Mouse (Mus musculus) ES-Bruce4 (cell line): ENCODE measurements around the gene Ifit2. TPM values are rescaled to one million over a fixed set of nuclear protein-coding genes. Genes with fewer than 3 reads are reported as not detected.

Experiments
- H3K27ac ChIP-seq: 2 replicates; pipeline ENCODE4 v1.5.1; 2012; ENCODE audit warnings: low read length, inconsistent platforms; ENCODE audit not compliant: insufficient read depth
- H3K27me3 ChIP-seq: 2 replicates; pipeline ENCODE4 v1.6.1; 2012; ENCODE audit warnings: mild to moderate bottlenecking, low read length, inconsistent platforms; ENCODE audit not compliant: control insufficient read depth, poor library complexity, insufficient read depth, severe bottlenecking
- H3K36me3 ChIP-seq: 2 replicates; pipeline ENCODE4 v1.6.1; 2012; ENCODE audit warnings: inconsistent platforms, mild to moderate bottlenecking, low read length, moderate library complexity; ENCODE audit not compliant: control insufficient read depth, poor library complexity, insufficient read depth, severe bottlenecking
- H3K4me1 ChIP-seq: one replicate; pipeline ENCODE4 v1.8.1; 2011; ENCODE audit warnings: low read length; ENCODE audit not compliant: control insufficient read depth, insufficient read depth
- H3K4me3 ChIP-seq: 2 replicates; pipeline ENCODE4 v1.5.1; 2011; ENCODE audit warnings: low read depth, mild to moderate bottlenecking, low read length
- H3K9ac ChIP-seq: 2 replicates; pipeline ENCODE4 v1.6.1; 2012; ENCODE audit warnings: low read depth, mild to moderate bottlenecking, inconsistent platforms; ENCODE audit not compliant: poor library complexity, severe bottlenecking
- H3K9me3 ChIP-seq: replicated peaks from 2 replicates; pipeline ENCODE4 v1.6.1; 2012; ENCODE audit warnings: mild to moderate bottlenecking, low read length, inconsistent platforms; ENCODE audit not compliant: control insufficient read depth, poor library complexity, insufficient read depth, severe bottlenecking
- CTCF ChIP-seq: IDR thresholded peaks from one replicate; pipeline ENCODE4 v1.8.1; 2011; ENCODE audit warnings: low read depth, low read length
- EP300 ChIP-seq: IDR thresholded peaks from 2 replicates; pipeline ENCODE4 v1.6.1; 2011; ENCODE audit warnings: low read depth, low read length; ENCODE audit not compliant: insufficient read depth
- POLR2A ChIP-seq: IDR thresholded peaks from one replicate; pipeline ENCODE4 v1.8.1; 2011; ENCODE audit warnings: low read length; ENCODE audit not compliant: insufficient read depth
- polyA plus RNA-seq: library from polyadenylated mRNA; stranded (reverse); fragments of >200 nt; gene quantifications from 2 replicates; pipeline ENCODE4 v1.2.4, GENCODE M21; 2011; ENCODE audit warnings: low read depth; ENCODE audit not compliant: missing spikeins, insufficient read depth, insufficient read length

Gene Ifit2
- polyA plus RNA-seq, 1 experiment = 1.9 TPM

DNA sequence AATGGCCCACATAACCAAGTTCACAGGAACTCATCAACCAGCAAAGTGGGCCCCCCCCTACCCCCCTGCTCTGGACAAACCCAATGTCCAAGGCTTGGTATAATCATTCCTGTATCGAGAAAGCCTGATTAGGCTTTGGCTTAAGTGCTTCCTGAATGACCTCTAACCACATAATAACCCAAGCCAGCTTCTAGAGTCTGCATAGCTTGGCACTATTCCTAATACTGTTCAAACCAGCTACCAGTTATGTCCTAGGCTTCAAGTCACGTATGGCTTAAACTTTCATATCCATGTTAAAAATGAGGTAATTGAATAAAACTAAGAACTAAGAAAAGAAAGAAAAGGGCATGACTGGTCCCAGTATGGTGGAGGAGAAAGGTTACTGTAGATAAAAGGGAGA is 34.1 kb upstream of the Ifit2 start:
- TF ChIP-seq CTCF = no peak
- TF ChIP-seq POLR2A = no peak
- TF ChIP-seq EP300 = no peak
- Histone ChIP-seq H3K27me3 (no peaks in the 10 kb centered on the region), H3K27ac (no peak overlapping the region), H3K36me3 (no peaks in the 10 kb centered on the region), H3K4me3 (no peak overlapping the region), H3K9ac (no peak overlapping the region), H3K4me1 (no peaks in the 10 kb centered on the region), H3K9me3 (no peaks in the 10 kb centered on the region)

DNA sequence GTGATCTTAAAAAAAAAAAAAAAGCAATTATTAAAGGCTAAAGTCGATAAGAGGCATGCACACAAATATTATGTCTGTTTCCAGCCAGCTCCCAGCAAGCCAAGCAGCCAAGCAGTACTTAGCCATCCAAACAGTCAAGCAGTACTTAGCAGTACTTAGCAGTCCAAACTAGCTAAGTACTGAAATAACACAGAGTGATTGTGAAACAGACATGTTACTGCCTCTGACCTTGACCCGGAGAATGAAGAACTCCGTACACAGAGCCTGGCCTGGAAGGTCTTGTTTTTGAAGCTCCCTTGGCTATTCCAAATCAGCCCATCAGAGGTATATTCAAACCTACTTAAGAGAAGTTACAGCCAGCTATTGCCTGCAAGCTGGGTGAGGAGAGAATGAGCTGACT is 33.3 kb upstream of the Ifit2 start:
- Histone ChIP-seq H3K36me3 (no peaks in the 10 kb centered on the region), H3K9me3 (no peaks in the 10 kb centered on the region), H3K4me3 (no peak overlapping the region), H3K9ac (no peak overlapping the region), H3K27ac (no peak overlapping the region), H3K27me3 (no peaks in the 10 kb centered on the region), H3K4me1 (peaks cover 2% of the 10 kb centered on the region)
- no peak for TF ChIP-seq EP300
- TF ChIP-seq POLR2A = no peak
- TF ChIP-seq CTCF = no peak

DNA sequence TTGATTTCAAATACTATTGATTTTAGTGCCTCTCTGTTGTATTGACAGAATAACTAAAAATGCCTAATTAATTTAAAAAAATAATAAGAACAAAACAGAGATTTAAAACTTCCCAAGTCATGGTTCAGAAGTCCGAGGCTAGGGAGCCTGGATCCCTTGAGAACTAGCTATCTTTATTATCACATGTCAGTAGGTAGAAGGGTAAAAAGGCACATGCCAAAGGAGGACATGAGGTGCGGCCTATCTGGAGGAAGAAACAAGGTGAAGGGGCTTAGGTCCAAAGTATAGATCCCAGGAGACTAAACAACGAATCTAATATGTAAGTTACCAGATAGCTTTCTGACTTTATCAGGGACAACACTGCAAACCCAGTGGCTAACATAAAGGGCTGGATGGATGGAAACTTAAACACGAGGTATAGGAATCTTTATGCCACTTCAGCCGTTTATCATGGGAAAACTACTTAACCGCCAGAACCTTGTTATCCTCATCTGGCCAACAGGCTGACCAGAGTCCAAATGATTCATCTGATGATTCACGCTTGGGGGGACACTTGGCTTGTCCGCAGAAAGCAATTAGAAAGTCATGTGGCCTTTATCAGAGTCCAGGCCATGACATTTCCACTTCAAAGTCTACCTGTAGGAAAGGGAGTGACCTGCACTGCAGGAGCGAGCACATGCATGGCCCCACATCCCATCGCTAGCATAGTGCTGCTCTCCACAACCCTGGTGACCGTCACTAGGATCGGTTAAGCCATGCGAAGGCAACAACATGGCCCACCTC is 32.5 kb upstream of the Ifit2 start:
- no peak overlapping the region for H3K4me3 ChIP-seq
- no peak overlapping the region for H3K27ac ChIP-seq
- no peaks in the 10 kb centered on the region for H3K36me3 ChIP-seq
- TF ChIP-seq EP300 (no peak), POLR2A (no peak), CTCF (no peak)
- no peak overlapping the region for H3K9ac ChIP-seq
- peaks cover 2% of the 10 kb centered on the region for H3K4me1 ChIP-seq
- no peaks in the 10 kb centered on the region for H3K9me3 ChIP-seq
- no peaks in the 10 kb centered on the region for H3K27me3 ChIP-seq

DNA sequence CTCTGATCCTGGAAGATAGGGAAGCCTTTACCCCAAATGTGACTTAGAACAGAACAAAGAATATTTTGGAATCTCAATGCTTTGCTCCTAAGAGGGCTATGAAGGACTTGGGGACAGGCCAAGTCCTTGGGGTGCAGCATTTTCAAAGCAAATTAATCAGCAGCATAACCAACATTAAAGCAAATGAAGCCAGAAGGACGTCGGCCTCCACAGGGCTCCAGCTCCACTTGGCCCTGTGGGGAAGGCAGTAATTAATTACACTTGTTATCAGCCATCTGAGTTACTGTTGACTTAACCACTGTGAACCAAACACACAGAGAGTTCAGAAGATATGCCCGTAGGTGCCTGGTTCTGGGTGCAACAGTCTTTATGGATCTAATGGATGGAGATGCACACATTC is 31.7 kb upstream of the Ifit2 start:
- H3K36me3 ChIP-seq = no peaks in the 10 kb centered on the region
- H3K27me3 ChIP-seq = no peaks in the 10 kb centered on the region
- H3K9me3 ChIP-seq = no peaks in the 10 kb centered on the region
- H3K4me3 ChIP-seq = no peak overlapping the region
- no peak overlapping the region for H3K27ac ChIP-seq
- H3K4me1 ChIP-seq = peaks cover 2% of the 10 kb centered on the region
- H3K9ac ChIP-seq = no peak overlapping the region
- TF ChIP-seq EP300 (no peak), POLR2A (no peak), CTCF (no peak)

DNA sequence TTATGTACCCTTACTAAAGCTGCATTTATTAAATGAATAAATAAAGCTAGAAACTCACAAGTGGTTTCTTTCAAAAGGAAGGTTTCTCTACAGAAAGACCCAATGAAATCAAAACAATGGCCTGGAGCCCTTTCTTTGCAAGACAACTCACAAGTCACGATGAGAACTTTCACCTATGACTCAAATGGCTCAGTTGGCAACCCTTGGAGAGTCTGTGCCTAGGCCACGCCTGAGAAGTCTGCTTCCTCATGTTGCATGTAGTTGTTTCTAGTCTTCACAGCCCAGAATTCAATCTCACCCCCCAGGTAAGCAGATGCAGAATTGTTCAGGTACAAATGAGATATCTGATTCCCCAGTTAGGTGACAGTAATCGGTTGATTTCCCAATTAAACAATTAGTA is 30.8 kb upstream of the Ifit2 start:
- Histone ChIP-seq H3K36me3 (no peaks in the 10 kb centered on the region), H3K27me3 (no peaks in the 10 kb centered on the region), H3K9ac (no peak overlapping the region), H3K27ac (no peak overlapping the region), H3K9me3 (no peaks in the 10 kb centered on the region), H3K4me1 (peaks cover 2% of the 10 kb centered on the region), H3K4me3 (no peak overlapping the region)
- no peak for TF ChIP-seq POLR2A
- TF ChIP-seq CTCF = no peak
- no peak for TF ChIP-seq EP300

DNA sequence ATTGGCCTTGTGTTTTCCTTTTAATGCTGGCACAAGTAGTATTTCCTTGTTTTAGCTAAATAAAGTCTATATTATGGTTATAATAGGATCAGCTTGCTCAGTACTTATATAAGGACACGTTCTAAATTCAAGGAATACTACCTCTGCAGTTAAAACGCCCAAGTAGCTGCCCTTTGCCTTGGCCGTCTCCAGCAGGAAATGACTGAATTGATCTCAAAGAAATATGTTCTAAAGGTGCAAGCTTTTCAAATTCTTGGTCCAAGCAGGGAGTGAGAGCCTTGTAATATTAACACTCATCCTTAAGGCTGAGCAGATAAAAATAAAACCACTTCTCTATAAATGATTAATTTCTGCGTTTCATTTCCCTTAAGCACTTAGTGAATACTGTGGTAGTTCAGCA is 30.4 kb upstream of the Ifit2 start:
- H3K9ac ChIP-seq = no peak overlapping the region
- no peak for TF ChIP-seq POLR2A
- H3K27ac ChIP-seq = no peak overlapping the region
- H3K27me3 ChIP-seq = no peaks in the 10 kb centered on the region
- no peaks in the 10 kb centered on the region for H3K9me3 ChIP-seq
- no peaks in the 10 kb centered on the region for H3K36me3 ChIP-seq
- H3K4me1 ChIP-seq = peaks cover 2% of the 10 kb centered on the region
- H3K4me3 ChIP-seq = no peak overlapping the region
